Mouse (Mus musculus): ENCODE measurements around the gene Ulk3.

- TF ChIP-seq CTCF (IDR thresholded peaks at IDR 0.05; ENCODE audit: insufficient read depth, low read length) = no peak
- no peak for TF ChIP-seq POLR2A (IDR thresholded peaks at IDR 0.05; ENCODE audit: borderline replicate concordance, extremely low read depth, low read depth, low read length)
Measured at GRCm38 (mm10) chr9:57547287-57547686, 42.0 kb upstream of the Ulk3 start.
